18 mouse cellular contexts compared by ENCODE assay signal in genomic region chr13:52738095-52738660, GRCm38 (mm10).
DNase-seq lines count a peak whose midpoint lies in the region; ATAC-seq and TF ChIP-seq lines count a peak whose summit lies in the region.
"Had no signal": no experiment of that assay in that cellular context is flagged by ENCODE, and none has a peak within 500 bp of the region (broad histone marks: within the 10 kb centered on the region; RNA-seq: fewer than 3 reads in every experiment).

No protein-coding gene starts in this region.

- H3K27me3 ChIP-seq in kidney, adult 2 months (replicated peaks; ENCODE audit: control insufficient read depth, insufficient read depth, low read length): no peaks in the 10 kb centered on the region
- no peaks in the 10 kb centered on the region for H3K27me3 ChIP-seq in forebrain, embryonic 12.5 days
- H3K27me3 ChIP-seq: embryonic facial prominence, embryonic 15.5 days had no signal

- no peak overlapping the region for H3K4me2 ChIP-seq in forebrain, embryonic 12.5 days
- H3K4me2 ChIP-seq: embryonic facial prominence, embryonic 15.5 days; midbrain, embryonic 11.5 days had no signal

- intact Hi-C loops in gastrocnemius, postnatal 14 days (cut with DNase I; ENCODE audit: low total_unique reads): no loop called here
- intact Hi-C loops in heart, postnatal 14 days (cut with DNase I): no loop called here

- TF ChIP-seq CTCF in kidney, adult 2 months (conservative IDR thresholded peaks at IDR 0.05; ENCODE audit: insufficient read depth, insufficient read length, low read depth, low read length): no peak

- H3K36me3 ChIP-seq in kidney, adult 2 months (ENCODE audit: control insufficient read depth, insufficient read depth, low read length): no peaks in the 10 kb centered on the region
- H3K36me3 ChIP-seq in forebrain, embryonic 12.5 days (replicated peaks): no peaks in the 10 kb centered on the region
- H3K36me3 ChIP-seq: embryonic facial prominence, embryonic 15.5 days; limb, embryonic 10.5 days had no signal

- DNase-seq in gastrocnemius, adult 18-20 months (ENCODE audit: low spot score): peak; percentile 86
- no peak for DNase-seq in gastrocnemius, postnatal 14 days
- DNase-seq in kidney, adult 2 months: peak; percentile 70
- no peak for DNase-seq in kidney, postnatal 10 days
- DNase-seq in Muller cell, postnatal 12 days (ENCODE audit: inconsistent ontology term): peak; percentile 75
- peak; percentile 8 to 33 for DNase-seq in heart, postnatal 14 days
- no peak for DNase-seq in adrenal gland, adult (ENCODE audit: inconsistent age in 2 of 2, low spot score in 1 of 2)
- DNase-seq: cerebellum, adult 2 months; lung, postnatal 10 days; thymus, postnatal 4 days had no signal

- TF ChIP-seq POLR2A in kidney, adult 2 months (IDR thresholded peaks at IDR 0.05; ENCODE audit: low read depth, low read length): no peak

- H3K4me3 ChIP-seq in kidney, adult 2 months (ENCODE audit: insufficient read depth, low read depth, low read length): no peak overlapping the region
- no peak overlapping the region for H3K4me3 ChIP-seq in forebrain, embryonic 12.5 days (replicated peaks)
- H3K4me3 ChIP-seq: embryonic facial prominence, embryonic 15.5 days; layer of hippocampus, adult 2 months; limb, embryonic 10.5 days; myocyte had no signal

- no peaks in the 10 kb centered on the region for H3K9me3 ChIP-seq in forebrain, embryonic 12.5 days
- H3K9me3 ChIP-seq: embryonic facial prominence, embryonic 15.5 days; limb, embryonic 10.5 days had no signal

- H3K9ac ChIP-seq in forebrain, embryonic 12.5 days: no peak overlapping the region
- H3K9ac ChIP-seq: embryonic facial prominence, embryonic 15.5 days; liver, embryonic 14.5 days had no signal

- no peak for ATAC-seq in forebrain, embryonic 12.5 days (ENCODE audit: low FRiP score)

- WGBS in kidney, adult 2 months: 57% methylated on average over 9 of the region's 9 CpGs
- 68% methylated on average over 9 of the region's 9 CpGs for WGBS in forebrain, embryonic 12.5 days

- peaks cover 8% of the 10 kb centered on the region; the same call in 1 of the 2 replicates for H3K4me1 ChIP-seq in kidney, adult 2 months (ENCODE audit: control insufficient read depth, insufficient read depth, low read length)
- no peaks in the 10 kb centered on the region; the same call in 1 of the 2 replicates for H3K4me1 ChIP-seq in forebrain, embryonic 12.5 days

- no peak overlapping the region for H3K27ac ChIP-seq in kidney, adult 2 months (ENCODE audit: insufficient read depth, low read depth, low read length)
- H3K27ac ChIP-seq in forebrain, embryonic 12.5 days: no peak overlapping the region
- H3K27ac ChIP-seq: embryonic facial prominence, embryonic 15.5 days; layer of hippocampus, adult 2 months; limb, embryonic 10.5 days; liver, embryonic 14.5 days; stomach, postnatal 0 days had no signal

Comparison
In these comparisons a context has a peak if more than half of its experiments do, and no peak if none do; other contexts are left out.
1. DNase-seq: peak in gastrocnemius, adult 18-20 months (single experiment), kidney, adult 2 months (single experiment), Muller cell, postnatal 12 days (single experiment) and heart, postnatal 14 days (2 of 2); none in gastrocnemius, postnatal 14 days (single experiment), kidney, postnatal 10 days (single experiment) and adrenal gland, adult (0 of 2).